Mouse (Mus musculus): Measurements from ENCODE around the gene Fam171b.

- no peak for TF ChIP-seq POLR2A (IDR thresholded peaks at IDR 0.05; ENCODE audit: low read depth, low read length)
- TF ChIP-seq CTCF (IDR thresholded peaks at IDR 0.05; ENCODE audit: extremely low read depth, insufficient read length, insufficient replicate concordance, low read depth, low read length), result no peak
Measured at GRCm38 (mm10) chr2:83848495-83848894, 36.1 kb downstream of the Fam171b start.
